Mouse (Mus musculus): ENCODE results near the gene Zfp955a. TPM values are rescaled to one million over a fixed set of nuclear protein-coding genes. Genes with fewer than 3 reads are reported as not detected.
"Not testable (repeated sequence)": the region's sequence is repeated elsewhere in the genome, so short reads cannot be mapped to it uniquely, and the experiment has no call there.

Gene Zfp955a
- 22.5 and 24.4 TPM in 2 replicates for polyA plus RNA-seq (2015; fragmentation: Nextera tagmentation; extraction: Ambion mirVana)

DNA sequence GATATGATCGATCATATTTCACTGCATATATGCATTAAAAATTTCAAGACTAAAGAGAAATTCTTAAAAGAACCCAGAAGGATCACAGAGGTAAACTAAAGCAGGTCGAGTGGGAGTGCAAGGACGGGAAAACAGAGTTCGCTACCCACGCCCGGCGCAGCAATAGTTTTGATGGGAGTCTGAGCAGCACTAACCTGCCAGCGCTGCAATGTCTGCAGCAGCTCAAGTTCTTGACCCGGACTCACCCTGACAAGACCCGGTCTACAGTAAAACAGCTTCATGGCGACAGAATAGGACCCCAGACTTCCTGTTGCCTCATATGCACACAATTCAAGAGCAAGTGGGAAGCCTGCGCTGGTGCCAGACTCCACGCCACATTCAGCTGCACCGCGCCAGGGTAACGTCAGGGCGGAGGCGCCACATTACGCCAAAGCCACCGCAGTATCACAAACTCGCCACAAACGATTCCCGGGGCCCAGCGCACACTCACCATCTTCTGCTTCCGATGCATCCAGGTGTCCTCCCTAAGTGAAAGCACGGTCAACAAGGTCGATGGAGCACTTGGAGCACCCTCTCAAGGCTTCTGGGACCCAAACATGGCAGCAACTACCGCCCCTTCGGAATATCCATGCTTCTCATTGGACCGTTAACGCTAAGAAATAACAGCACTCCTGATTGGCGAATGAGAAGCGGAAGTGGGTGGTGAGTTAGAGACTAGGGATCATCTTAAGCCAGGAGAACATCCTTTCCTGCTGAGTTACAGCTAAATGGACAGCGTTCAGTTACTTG is at the start of gene Zfp955a:
Gene Zfp955a (minus strand): TSS at position 616 of the 789 bp plus-strand sequence.
- not testable (repeated sequence) for H3K4me1 ChIP-seq (replicated peaks); H3K9me3 ChIP-seq; H3K9ac ChIP-seq; H3K4me3 ChIP-seq; H3K27ac ChIP-seq (replicated peaks); H3K27me3 ChIP-seq; H3K36me3 ChIP-seq
- H3K4me2 ChIP-seq: peak within 1 kb of the TSS; percentile 35
- ATAC-seq (ENCODE audit: low read depth): peak; percentile 100
- WGBS: 38% methylated on average over 1 of the region's 34 CpGs

DNA sequence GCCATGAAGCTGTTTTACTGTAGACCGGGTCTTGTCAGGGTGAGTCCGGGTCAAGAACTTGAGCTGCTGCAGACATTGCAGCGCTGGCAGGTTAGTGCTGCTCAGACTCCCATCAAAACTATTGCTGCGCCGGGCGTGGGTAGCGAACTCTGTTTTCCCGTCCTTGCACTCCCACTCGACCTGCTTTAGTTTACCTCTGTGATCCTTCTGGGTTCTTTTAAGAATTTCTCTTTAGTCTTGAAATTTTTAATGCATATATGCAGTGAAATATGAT is 34.9 kb upstream of the Zfp955a start:
- not testable (repeated sequence) for H3K27ac ChIP-seq (replicated peaks); ATAC-seq (ENCODE audit: low read depth); H3K36me3 ChIP-seq; H3K4me1 ChIP-seq (replicated peaks); H3K9ac ChIP-seq; H3K27me3 ChIP-seq; H3K9me3 ChIP-seq
- WGBS: no CpG with 5 or more reads among the region's 9 CpGs
- Histone ChIP-seq H3K4me2 (peak overlapping the region; percentile 35), H3K4me3 (0 out of 2 replicates have a peak overlapping the region, but pooled peaks have one; percentile 2)

DNA sequence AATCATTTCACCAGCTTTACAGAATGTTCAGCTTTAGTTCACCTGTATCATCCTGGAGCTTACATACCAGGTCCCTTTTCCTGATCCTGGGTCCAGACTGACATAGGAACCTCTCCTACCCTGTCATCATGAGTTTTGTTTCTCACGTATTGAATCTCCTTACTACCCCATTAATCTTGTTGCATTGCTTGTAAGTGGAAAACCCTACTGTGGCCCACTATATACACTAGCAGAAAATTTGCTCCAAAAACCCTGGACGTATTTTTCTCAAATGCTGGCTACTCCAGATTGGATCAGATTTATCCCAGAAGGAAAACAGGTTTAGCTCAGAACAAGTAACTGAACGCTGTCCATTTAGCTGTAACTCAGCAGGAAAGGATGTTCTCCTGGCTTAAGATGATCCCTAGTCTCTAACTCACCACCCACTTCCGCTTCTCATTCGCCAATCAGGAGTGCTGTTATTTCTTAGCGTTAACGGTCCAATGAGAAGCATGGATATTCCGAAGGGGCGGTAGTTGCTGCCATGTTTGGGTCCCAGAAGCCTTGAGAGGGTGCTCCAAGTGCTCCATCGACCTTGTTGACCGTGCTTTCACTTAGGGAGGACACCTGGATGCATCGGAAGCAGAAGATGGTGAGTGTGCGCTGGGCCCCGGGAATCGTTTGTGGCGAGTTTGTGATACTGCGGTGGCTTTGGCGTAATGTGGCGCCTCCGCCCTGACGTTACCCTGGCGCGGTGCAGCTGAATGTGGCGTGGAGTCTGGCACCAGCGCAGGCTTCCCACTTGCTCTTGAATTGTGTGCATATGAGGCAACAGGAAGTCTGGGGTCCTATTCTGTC is 34.3 kb upstream of the Zfp955a start, which contains the start of gene Zfp955b:
Gene Zfp955b (plus strand): TSS at position 506 of the 837 bp plus-strand sequence.
- not testable (repeated sequence) for H3K36me3 ChIP-seq
- peak within 1 kb of the TSS; percentile 35 for H3K4me2 ChIP-seq
- no CpG with 5 or more reads among the region's 25 CpGs for WGBS

DNA sequence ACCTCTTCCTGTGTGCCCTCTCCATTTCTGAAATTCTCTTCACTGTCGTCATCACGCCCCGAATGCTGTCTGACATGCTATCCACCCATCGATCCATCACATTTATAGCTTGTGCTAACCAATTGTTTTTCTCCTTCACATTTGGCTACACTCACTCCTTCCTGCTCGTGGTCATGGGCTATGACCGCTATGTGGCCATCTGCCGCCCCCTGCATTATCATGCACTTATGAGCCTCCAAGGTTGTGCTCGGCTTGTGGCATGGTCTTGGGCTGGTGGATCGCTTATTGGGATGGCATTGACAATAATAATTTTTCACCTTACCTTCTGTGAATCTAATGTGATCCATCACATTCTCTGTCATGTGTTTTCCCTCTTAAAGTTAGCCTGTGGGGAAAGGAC is 14.0 kb upstream of the Zfp955a start:
- WGBS: 85% methylated on average over 9 of the region's 9 CpGs
- H3K27ac ChIP-seq (replicated peaks): no peak overlapping the region

More for the DNA sequence above, 34.3 kb upstream of the Zfp955a start, which contains the start of gene Zfp955b:
- H3K4me1 ChIP-seq (replicated peaks); H3K9ac ChIP-seq; H3K27me3 ChIP-seq; H3K9me3 ChIP-seq; H3K27ac ChIP-seq (replicated peaks): not testable (repeated sequence)
- 0 out of 2 replicates have a peak within 1 kb of the TSS, but pooled peaks have one; percentile 2 for H3K4me3 ChIP-seq
- peak; percentile 98 for ATAC-seq (ENCODE audit: low read depth)

DNA sequence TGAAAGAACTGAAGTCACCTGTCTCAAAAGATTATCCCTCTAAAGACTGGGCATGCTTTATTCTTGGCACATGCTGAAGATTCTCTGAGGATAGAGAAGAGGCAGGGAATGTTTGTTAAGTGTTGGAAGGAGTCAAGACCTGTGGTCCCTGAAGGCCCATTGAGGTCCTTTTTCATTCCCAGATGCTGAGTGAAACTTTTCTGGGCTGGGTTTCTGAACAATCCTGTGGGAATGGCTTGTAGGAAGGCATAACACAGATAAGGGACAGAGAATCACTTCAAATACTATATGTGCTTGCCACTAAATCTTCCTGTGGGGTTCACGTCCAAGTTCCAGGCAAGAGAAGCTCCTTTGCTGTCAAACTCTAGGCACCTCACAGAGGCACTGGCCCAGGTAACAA is 9.4 kb upstream of the Zfp955a start, which contains the start of gene Olfr63:
Gene Olfr63 (plus strand): TSS at position 301 of the 400 bp plus-strand sequence.
- H3K4me3 ChIP-seq: no peak within 1 kb of the TSS
- no peak for ATAC-seq (ENCODE audit: low read depth)
- H3K36me3 ChIP-seq: no peaks in the 10 kb centered on the region
- no peaks in the 10 kb centered on the region; the same call in none of the 2 replicates for H3K27me3 ChIP-seq
- no peak within 1 kb of the TSS for H3K9ac ChIP-seq
- WGBS: 81% methylated on average over 1 of the region's 1 CpGs
- H3K9me3 ChIP-seq: no peaks in the 10 kb centered on the region
- no peak within 1 kb of the TSS for H3K4me2 ChIP-seq
- H3K27ac ChIP-seq (replicated peaks): no peak within 1 kb of the TSS
- no peaks in the 10 kb centered on the region for H3K4me1 ChIP-seq (replicated peaks)

More for the DNA sequence above, 14.0 kb upstream of the Zfp955a start:
- no peak overlapping the region for H3K4me3 ChIP-seq
- no peak overlapping the region for H3K9ac ChIP-seq
- H3K4me1 ChIP-seq (replicated peaks): no peaks in the 10 kb centered on the region
- H3K36me3 ChIP-seq: no peaks in the 10 kb centered on the region
- H3K27me3 ChIP-seq: no peaks in the 10 kb centered on the region; the same call in 1 of the 2 replicates
- H3K4me2 ChIP-seq: no peak overlapping the region
- ATAC-seq (ENCODE audit: low read depth): no peak
- H3K9me3 ChIP-seq: no peaks in the 10 kb centered on the region

DNA sequence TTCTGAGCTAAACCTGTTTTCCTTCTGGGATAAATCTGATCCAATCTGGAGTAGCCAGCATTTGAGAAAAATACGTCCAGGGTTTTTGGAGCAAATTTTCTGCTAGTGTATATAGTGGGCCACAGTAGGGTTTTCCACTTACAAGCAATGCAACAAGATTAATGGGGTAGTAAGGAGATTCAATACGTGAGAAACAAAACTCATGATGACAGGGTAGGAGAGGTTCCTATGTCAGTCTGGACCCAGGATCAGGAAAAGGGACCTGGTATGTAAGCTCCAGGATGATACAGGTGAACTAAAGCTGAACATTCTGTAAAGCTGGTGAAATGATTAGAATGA is 343 bp upstream of the Zfp955a start:
- not testable (repeated sequence) for H3K27ac ChIP-seq (replicated peaks); H3K4me3 ChIP-seq; H3K4me2 ChIP-seq; H3K36me3 ChIP-seq; H3K9ac ChIP-seq; H3K9me3 ChIP-seq; H3K4me1 ChIP-seq (replicated peaks); H3K27me3 ChIP-seq
- peak; percentile 64 for ATAC-seq (ENCODE audit: low read depth)
- WGBS: no CpG with 5 or more reads among the region's 2 CpGs

DNA sequence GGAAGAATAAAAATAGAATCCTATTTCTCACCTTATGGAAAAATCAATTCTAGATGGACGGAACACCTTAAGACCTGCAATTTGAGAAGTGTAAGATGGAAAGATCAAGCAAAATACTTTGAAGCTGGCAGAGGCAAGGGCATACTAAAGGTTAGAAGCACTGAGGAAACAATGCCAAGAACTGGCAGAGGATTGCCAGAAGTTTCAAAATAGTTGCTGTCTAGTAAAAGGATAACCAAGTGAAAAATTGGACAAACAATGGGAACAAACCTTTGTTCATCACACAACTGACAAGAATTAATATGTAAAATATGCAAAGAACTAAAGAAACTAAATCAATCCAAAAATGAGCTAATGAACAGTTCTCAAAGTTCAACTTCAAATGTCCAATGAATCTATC is 18.3 kb downstream of the Zfp955a start:
- not testable (repeated sequence) for H3K27me3 ChIP-seq; H3K4me2 ChIP-seq; H3K9ac ChIP-seq; H3K4me3 ChIP-seq; H3K27ac ChIP-seq (replicated peaks); ATAC-seq (ENCODE audit: low read depth); H3K4me1 ChIP-seq (replicated peaks)
- Histone ChIP-seq H3K36me3 (peaks cover 32% of the 10 kb centered on the region), H3K9me3 (peaks cover 20% of the 10 kb centered on the region)
- 92% methylated on average over 1 of the region's 1 CpGs for WGBS

DNA sequence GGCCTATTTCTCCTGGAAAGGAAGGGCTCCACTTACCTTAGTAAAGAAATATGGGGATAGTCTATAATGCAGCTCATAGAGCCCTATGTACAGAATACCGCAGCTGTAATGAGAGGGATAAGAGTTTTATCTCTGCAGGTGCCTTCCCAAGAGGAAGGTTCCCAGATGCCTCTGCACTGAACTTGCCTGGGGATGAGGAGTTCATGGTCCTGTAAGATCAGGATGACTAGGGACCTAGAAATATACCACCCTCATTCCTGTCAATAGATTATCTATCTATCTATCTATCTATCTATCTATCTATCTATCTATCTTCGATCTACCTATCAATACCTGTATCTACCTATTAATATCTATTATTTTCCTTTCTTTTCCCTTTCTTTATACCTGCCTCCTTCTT is 33.4 kb downstream of the Zfp955a start, which contains the start of gene Olfr1564:
Gene Olfr1564 (minus strand): TSS at position 101 of the 400 bp plus-strand sequence.
- ATAC-seq (ENCODE audit: low read depth): no peak
- no peak within 1 kb of the TSS for H3K9ac ChIP-seq
- no peaks in the 10 kb centered on the region for H3K4me1 ChIP-seq (replicated peaks)
- H3K9me3 ChIP-seq: peaks cover 14% of the 10 kb centered on the region
- H3K27ac ChIP-seq (replicated peaks): no peak within 1 kb of the TSS
- H3K36me3 ChIP-seq: no peaks in the 10 kb centered on the region
- WGBS: 87% methylated on average over 2 of the region's 2 CpGs
- no peaks in the 10 kb centered on the region for H3K27me3 ChIP-seq
- H3K4me2 ChIP-seq: no peak within 1 kb of the TSS
- H3K4me3 ChIP-seq: no peak within 1 kb of the TSS

DNA sequence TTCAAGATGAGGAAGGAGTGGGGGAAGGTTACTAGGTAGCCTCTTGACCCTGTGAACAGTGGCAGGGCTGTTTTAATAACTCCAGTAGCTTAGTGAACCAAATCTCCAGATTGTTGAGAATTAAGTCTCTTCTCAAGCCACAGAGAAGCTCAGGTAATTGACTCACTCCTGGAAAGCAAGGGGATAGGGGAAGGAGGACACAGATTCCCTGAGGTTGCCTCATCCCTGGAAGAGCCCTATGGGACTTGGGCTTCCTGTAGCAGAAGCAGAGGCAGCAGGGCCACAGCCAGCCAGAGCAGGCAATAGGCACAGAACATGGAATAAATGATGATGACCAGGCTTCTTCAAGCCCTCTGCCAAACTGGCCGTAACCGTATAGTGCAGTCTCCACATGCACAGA is 63.9 kb downstream of the Zfp955a start, which contains the start of gene Olfr239:
Gene Olfr239 (plus strand): TSS at position 301 of the 400 bp plus-strand sequence.
- not testable (repeated sequence) for H3K4me2 ChIP-seq; H3K4me3 ChIP-seq; H3K9me3 ChIP-seq; H3K4me1 ChIP-seq (replicated peaks); H3K36me3 ChIP-seq; H3K9ac ChIP-seq; H3K27me3 ChIP-seq; H3K27ac ChIP-seq (replicated peaks); ATAC-seq (ENCODE audit: low read depth)
- no CpG with 5 or more reads among the region's 2 CpGs for WGBS

Other genes starting within 250 kb of the Zfp955a start
- 25.9 and 27.4 TPM in 2 replicates for gene Zfp763, start 221.7 kb downstream of the Zfp955a start, polyA plus RNA-seq (2015; fragmentation: Nextera tagmentation; extraction: Ambion mirVana)
- gene 4921501E09Rik, start 187.1 kb downstream of the Zfp955a start, polyA plus RNA-seq (2015; fragmentation: Nextera tagmentation; extraction: Ambion mirVana): not detected in 2 replicates
- 17.7 and 23.4 TPM in 2 replicates for gene Zfp563, start 165.8 kb downstream of the Zfp955a start, polyA plus RNA-seq (2015; fragmentation: Nextera tagmentation; extraction: Ambion mirVana)
- 0.62 and 0.64 TPM in 2 replicates for gene Morc2b, start 115.5 kb downstream of the Zfp955a start, polyA plus RNA-seq (2015; fragmentation: Nextera tagmentation; extraction: Ambion mirVana)
- gene Olfr55, start 86.7 kb downstream of the Zfp955a start, polyA plus RNA-seq (2015; fragmentation: Nextera tagmentation; extraction: Ambion mirVana): 0.06 and 0.11 TPM in 2 replicates
- not detected in 2 replicates for gene Olfr239, start 63.8 kb downstream of the Zfp955a start, polyA plus RNA-seq (2015; fragmentation: Nextera tagmentation; extraction: Ambion mirVana)
- gene Olfr1564, start 33.5 kb downstream of the Zfp955a start, polyA plus RNA-seq (2015; fragmentation: Nextera tagmentation; extraction: Ambion mirVana): 0.06 TPM in 1 of 2 replicates, not detected in the other
- 0.03 and 0.07 TPM in 2 replicates for gene Olfr63, start 9.5 kb upstream of the Zfp955a start, polyA plus RNA-seq (2015; fragmentation: Nextera tagmentation; extraction: Ambion mirVana)
- gene Zfp955b, start 34.4 kb upstream of the Zfp955a start, polyA plus RNA-seq (2015; fragmentation: Nextera tagmentation; extraction: Ambion mirVana): 18.8 and 22.0 TPM in 2 replicates
- 12.9 and 15.2 TPM in 2 replicates for gene Zfp81, start 103.7 kb upstream of the Zfp955a start, polyA plus RNA-seq (2015; fragmentation: Nextera tagmentation; extraction: Ambion mirVana)
- 14.3 and 16.3 TPM in 2 replicates for gene Zfp101, start 139.5 kb upstream of the Zfp955a start, polyA plus RNA-seq (2015; fragmentation: Nextera tagmentation; extraction: Ambion mirVana)
- gene Actl9, start 177.8 kb upstream of the Zfp955a start, polyA plus RNA-seq (2015; fragmentation: Nextera tagmentation; extraction: Ambion mirVana): not detected in 2 replicates